Mouse (Mus musculus) ES-E14 (cell line): Measurements from ENCODE around the gene Diras1.

ENCODE experiments used
- CHD2 ChIP-seq: IDR thresholded peaks from 2 replicates; pipeline ENCODE4 v1.6.1; 2014; ENCODE audit warnings: mild to moderate bottlenecking, low read depth, low read length, inconsistent platforms
- MAFK ChIP-seq: IDR thresholded peaks from 2 replicates; pipeline ENCODE4 v1.6.1; 2014; ENCODE audit warnings: mild to moderate bottlenecking, low read depth, low read length, inconsistent platforms; ENCODE audit not compliant: insufficient read depth
- ZC3H11A ChIP-seq: IDR thresholded peaks from 2 replicates; pipeline ENCODE4 v1.6.1; 2012; ENCODE audit warnings: low read depth, mild to moderate bottlenecking, inconsistent platforms, low read length, borderline replicate concordance
- ZNF384 ChIP-seq: IDR thresholded peaks from 2 replicates; pipeline ENCODE4 v1.6.1; 2012; ENCODE audit warnings: low read depth, low read length, inconsistent platforms

GRCm38 (mm10) chr10:81026857-81027256 lies 1.4 kb upstream of the Diras1 start:
- TF ChIP-seq CHD2 = no peak
- TF ChIP-seq ZC3H11A = no peak
- no peak for TF ChIP-seq MAFK
- no peak for TF ChIP-seq ZNF384
